Mouse (Mus musculus) heart, embryonic 15.5 days (tissue): ENCODE measurements around the gene Klhl9. TPM values are rescaled to one million over a fixed set of nuclear protein-coding genes. Genes with fewer than 3 reads are reported as not detected.
"Not testable (repeated sequence)": the region's sequence is repeated elsewhere in the genome, so short reads cannot be mapped to it uniquely, and the experiment has no call there.

Source experiments
- ATAC-seq: fragments of 200-750 bp; cut with Nextera tagmentation; replicated peaks from 2 replicates; pipeline ENCODE4 v1.8.0; 2017; ENCODE audit warnings: low read depth, moderate TSS enrichment; ENCODE audit not compliant: insufficient number of reproducible peaks, insufficient read depth, low FRiP score
- H3K27ac ChIP-seq: fragments of 300-500 bp; sonication (generic); 2 replicates; pipeline ENCODE4 v1.5.1; 2015; ENCODE audit warnings: mild to moderate bottlenecking, inconsistent platforms
- H3K27me3 ChIP-seq: fragments of 300-500 bp; sonication (generic); 2 replicates; pipeline ENCODE4 v1.6.1; 2015; ENCODE audit warnings: inconsistent platforms
- H3K36me3 ChIP-seq: fragments of 300-500 bp; sonication (generic); 2 replicates; pipeline ENCODE4 v1.6.1; 2015; ENCODE audit warnings: mild to moderate bottlenecking, inconsistent platforms
- H3K4me1 ChIP-seq: fragments of 300-500 bp; sonication (generic); replicated peaks from 2 replicates; pipeline ENCODE4 v1.6.1; 2015; ENCODE audit warnings: inconsistent platforms
- H3K4me2 ChIP-seq: fragments of 300-500 bp; sonication (generic); 2 replicates; pipeline ENCODE4 v1.6.1; 2015; ENCODE audit warnings: inconsistent platforms, mild to moderate bottlenecking, moderate library complexity
- H3K4me3 ChIP-seq: fragments of 300-500 bp; sonication (generic); 2 replicates; pipeline ENCODE4 v1.5.1; 2015; ENCODE audit warnings: mild to moderate bottlenecking, inconsistent platforms
- H3K9ac ChIP-seq: fragments of 300-500 bp; sonication (generic); 2 replicates; pipeline ENCODE4 v1.6.1; 2015; ENCODE audit warnings: mild to moderate bottlenecking, inconsistent platforms
- H3K9me3 ChIP-seq: fragments of 300-500 bp; sonication (generic); replicated peaks from 2 replicates; pipeline ENCODE4 v1.6.1; 2016; ENCODE audit warnings: inconsistent platforms
- WGBS: fragments of 180-500 bp; shearing (Covaris S2); methylation state at CpG from one replicate; pipeline ENCODE4 v1.1.7; 2015; ENCODE audit warnings: mixed read lengths; 5-methylcytosine and 5-hydroxymethylcytosine counted together
- polyA plus RNA-seq: library from polyadenylated mRNA; unstranded; fragments of >200 nt; fragmentation: Nextera tagmentation; extraction: Ambion mirVana; gene quantifications from 2 replicates; pipeline ENCODE4 v1.2.1, GENCODE M21; 2015

The Klhl9 gene
- polyA plus RNA-seq, result 77.5 and 78.4 TPM in 2 replicates

DNA sequence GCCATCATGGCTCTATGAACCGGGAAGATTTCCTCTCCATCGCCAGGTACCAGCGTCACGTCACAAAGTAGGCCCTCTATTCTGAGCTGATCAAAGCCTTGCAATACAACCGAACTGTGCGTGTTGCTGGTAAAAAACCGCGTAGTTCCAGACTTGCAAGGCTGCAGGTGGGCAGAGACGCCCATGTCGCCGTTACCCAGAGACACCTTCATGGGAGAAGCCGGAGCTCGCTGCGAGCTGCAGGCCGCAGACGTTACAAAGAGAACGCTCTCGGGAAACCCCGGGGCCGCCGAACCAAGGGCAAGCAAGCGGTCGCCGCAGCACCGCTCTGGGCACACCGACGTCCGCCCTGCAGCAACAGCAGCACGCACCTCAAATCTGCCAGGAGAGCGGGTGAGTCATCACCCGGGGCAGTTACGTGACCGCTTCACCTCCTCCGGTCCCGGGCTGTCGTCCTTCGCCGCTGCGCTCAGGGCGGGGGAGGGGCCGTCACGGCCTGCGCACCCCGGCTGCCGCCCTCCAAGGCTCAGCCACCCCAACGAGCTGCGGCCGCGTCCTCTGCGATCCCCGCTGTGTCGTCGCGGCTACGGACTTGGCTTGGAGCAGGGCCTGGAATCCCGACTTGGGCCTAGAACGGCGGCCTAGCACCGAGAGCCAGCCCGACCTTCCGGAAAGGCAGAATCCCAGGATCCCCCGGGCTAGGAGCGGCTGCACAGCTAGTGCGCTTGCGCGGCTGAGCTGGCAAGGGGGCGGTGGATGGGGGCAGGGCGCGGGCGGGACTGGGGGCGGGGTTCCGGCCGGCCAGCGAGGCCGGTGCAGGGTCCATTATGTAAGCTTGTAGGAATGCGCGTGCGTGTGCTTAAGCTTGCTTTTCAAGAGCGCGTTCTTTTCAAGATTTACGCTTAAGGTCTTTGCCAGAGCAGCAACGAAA lies at the start of gene Klhl9, which contains the start of gene Gm26566:
Gene Klhl9 (minus strand): TSS at position 675 of the 931 bp plus-strand sequence.
Gene Gm26566 (plus strand): TSS at position 15 of the 931 bp plus-strand sequence.
- Histone ChIP-seq H3K4me2 (peak within 1 kb of the TSS; percentile 69), H3K36me3 (peaks cover 6% of the 10 kb centered on the region), H3K4me1 (peaks cover 21% of the 10 kb centered on the region), H3K9me3 (no peaks in the 10 kb centered on the region), H3K4me3 (peak within 1 kb of the TSS; percentile 80), H3K27ac (peak within 1 kb of the TSS; percentile 100), H3K9ac (peak within 1 kb of the TSS; percentile 97), H3K27me3 (no peaks in the 10 kb centered on the region)
- under 1% methylated on average over 63 of the region's 82 CpGs for WGBS
- peak; percentile 98 for ATAC-seq

DNA sequence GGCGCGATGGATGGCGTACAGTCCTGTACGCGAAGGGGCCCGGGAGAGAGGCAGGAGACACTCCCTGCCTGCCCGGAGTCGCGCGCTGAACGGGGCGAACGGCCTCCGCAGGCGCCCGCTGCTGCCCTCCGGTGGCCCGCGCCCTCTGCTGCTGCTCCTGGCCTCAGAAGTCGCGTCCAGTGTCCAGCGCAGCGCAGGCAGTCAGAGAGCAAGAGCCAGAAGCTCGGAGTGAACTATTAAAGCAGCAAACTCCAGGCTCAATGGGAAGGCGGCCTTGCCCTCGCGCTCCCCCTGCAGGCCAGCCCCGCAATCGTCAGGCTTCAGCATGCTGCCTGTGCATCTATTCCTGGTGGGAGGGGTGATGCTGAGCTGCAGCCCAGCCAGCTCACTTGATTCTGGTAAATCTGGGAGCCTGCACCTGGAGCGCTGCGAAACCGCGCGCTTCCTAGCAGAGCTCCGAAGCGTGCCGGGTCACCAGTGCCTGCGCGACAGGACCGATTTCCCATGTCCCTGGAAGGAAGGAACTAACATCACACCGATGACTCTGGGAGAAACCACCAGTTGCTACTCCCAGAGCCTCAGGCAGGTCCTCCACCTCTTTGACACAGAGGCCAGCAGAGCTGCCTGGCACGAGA lies 41.2 kb upstream of the Klhl9 start:
- H3K27me3 ChIP-seq, H3K4me1 ChIP-seq, H3K9me3 ChIP-seq, H3K36me3 ChIP-seq, ATAC-seq, H3K9ac ChIP-seq: not testable (repeated sequence)
- Histone ChIP-seq H3K4me2 (peak overlapping the region; percentile 54), H3K4me3 (peak overlapping the region; percentile 39), H3K27ac (peak overlapping the region; percentile 73)
- WGBS, result 2% methylated on average over 35 of the region's 42 CpGs

DNA sequence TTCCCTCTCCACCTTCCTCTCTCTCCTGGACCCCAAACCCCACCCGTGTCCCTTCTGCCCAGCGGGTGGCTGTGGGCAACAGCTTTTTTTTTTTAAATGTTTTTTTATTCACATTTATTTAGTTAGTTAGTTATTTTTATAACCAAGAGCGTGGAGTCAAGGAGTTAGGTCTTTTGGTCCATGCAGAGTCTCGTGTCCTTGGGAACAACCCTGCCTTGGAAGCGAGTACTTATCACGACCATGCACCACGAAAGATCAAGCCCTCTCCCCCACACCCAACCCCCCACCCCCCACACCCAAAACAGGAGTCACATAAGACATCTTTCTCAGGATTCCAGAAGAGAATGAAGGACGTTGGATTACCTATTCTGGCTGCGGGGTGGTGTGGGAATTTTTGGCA lies 40.1 kb upstream of the Klhl9 start:
- peak overlapping the region; percentile 57 for H3K4me2 ChIP-seq
- 47% methylated on average over 9 of the region's 9 CpGs for WGBS

DNA sequence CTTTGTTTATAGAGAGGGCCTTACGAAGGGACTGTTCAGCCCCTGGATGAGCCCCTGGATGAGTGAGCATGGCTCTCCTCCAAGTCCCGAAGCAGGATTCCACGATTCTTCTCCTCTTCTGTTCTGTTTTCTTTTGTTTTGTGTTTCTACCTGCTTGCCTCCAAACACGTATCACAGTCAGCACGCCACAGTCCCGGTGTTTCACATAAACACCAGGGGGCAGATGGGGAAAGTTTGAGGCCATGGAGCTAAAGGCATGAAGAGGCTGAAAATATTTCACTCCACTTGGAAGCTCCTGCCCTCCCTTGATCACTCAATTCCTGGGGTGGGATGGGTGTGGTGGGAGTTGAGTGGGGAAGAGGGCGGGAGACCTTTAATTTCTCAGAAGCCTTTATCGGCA lies 39.5 kb upstream of the Klhl9 start:
- H3K9ac ChIP-seq, ATAC-seq, H3K36me3 ChIP-seq, H3K9me3 ChIP-seq, H3K27ac ChIP-seq, H3K4me2 ChIP-seq, H3K4me3 ChIP-seq, H3K4me1 ChIP-seq, H3K27me3 ChIP-seq: not testable (repeated sequence)
- WGBS, result 65% methylated on average over 6 of the region's 8 CpGs

More for the DNA sequence above, 40.1 kb upstream of the Klhl9 start:
- not testable (repeated sequence) for H3K27me3 ChIP-seq, H3K36me3 ChIP-seq, H3K9me3 ChIP-seq, H3K4me3 ChIP-seq, H3K4me1 ChIP-seq, H3K9ac ChIP-seq, ATAC-seq, H3K27ac ChIP-seq

DNA sequence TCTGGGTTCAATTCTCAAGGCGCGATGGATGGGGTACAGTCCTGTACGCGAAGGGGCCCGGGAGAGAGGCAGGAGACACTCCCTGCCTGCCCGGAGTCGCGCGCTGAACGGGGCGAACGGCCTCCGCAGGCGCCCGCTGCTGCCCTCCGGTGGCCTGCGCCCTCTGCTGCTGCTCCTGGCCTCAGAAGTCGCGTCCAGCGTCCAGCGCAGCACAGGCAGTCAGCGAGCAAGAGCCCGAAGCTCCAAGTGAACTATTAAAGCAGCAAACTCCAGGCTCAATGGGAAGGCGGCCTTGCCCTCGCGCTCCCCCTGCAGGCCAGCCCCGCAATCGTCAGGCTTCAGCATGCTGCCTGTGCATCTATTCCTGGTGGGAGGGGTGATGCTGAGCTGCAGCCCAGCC lies 38.2 kb upstream of the Klhl9 start:
- peak overlapping the region; percentile 43; the same call in 1 of the 2 replicates for H3K9ac ChIP-seq
- 0% methylated on average over 26 of the region's 28 CpGs for WGBS
- H3K27ac ChIP-seq, result peak overlapping the region; percentile 76
- not testable (repeated sequence) for H3K4me1 ChIP-seq, H3K27me3 ChIP-seq, ATAC-seq, H3K9me3 ChIP-seq, H3K36me3 ChIP-seq
- H3K4me2 ChIP-seq, result peak overlapping the region; percentile 55
- peak overlapping the region; percentile 42 for H3K4me3 ChIP-seq

DNA sequence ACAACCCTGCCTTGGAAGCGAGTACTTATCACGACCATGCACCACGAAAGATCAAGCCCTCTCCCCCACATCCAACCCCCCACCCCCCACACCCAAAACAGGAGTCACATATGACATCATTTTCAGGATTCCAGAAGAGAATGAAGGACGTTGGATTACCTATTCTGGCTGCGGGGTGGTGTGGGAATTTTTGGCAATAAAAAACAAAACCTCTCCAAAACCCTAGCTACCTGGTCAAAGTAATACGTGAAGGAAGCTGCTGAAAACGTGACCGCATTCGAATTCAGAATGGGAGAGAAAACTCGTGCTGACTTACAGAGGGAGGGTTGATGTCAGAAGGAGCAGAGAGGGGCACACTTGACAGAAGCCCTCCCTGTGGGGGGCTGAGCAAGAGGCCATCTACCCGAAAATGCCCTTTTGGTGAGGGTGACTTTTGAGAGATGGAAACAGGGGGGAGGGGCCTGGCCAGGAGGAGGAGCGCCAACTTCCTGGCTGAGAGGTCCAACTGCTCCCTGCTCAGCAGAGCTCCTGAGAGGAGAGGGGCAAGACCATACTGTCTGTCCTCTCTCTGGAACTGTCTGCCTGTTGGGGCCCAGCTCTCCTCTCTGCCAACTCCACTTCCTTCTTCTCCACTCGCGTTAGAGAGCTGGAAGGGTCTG lies 37.5 kb upstream of the Klhl9 start, which contains the start of gene Gm13283:
Gene Gm13283 (plus strand): TSS at position 510 of the 659 bp plus-strand sequence.
- H3K27me3 ChIP-seq, H3K36me3 ChIP-seq, H3K4me1 ChIP-seq, ATAC-seq, H3K9me3 ChIP-seq: not testable (repeated sequence)
- peak within 1 kb of the TSS; percentile 55 for H3K4me2 ChIP-seq
- H3K27ac ChIP-seq, result peak within 1 kb of the TSS; percentile 76
- WGBS, result 18% methylated on average over 11 of the region's 14 CpGs
- H3K9ac ChIP-seq, result peak within 1 kb of the TSS; percentile 43; the same call in 1 of the 2 replicates
- peak within 1 kb of the TSS; percentile 42 for H3K4me3 ChIP-seq

DNA sequence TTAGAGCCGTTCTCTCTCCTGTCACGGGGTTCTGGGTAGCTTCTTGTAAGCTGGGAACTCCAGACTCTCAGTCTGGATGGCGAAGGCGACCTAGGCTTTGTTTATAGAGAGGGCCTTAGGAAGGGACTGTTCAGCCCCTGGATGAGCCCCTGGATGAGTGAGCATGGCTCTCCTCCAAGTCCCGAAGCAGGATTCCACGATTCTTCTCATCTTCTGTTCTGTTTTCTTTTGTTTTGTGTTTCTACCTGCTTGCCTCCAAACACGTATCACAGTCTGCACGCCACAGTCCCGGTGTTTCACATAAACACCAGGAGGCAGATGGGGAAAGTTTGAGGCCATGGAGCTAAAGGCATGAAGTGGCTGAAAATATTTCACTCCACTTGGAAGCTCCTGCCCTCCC lies 36.5 kb upstream of the Klhl9 start:
- H3K4me2 ChIP-seq, ATAC-seq, H3K36me3 ChIP-seq, H3K27me3 ChIP-seq, H3K27ac ChIP-seq, H3K4me3 ChIP-seq, H3K4me1 ChIP-seq, H3K9ac ChIP-seq, H3K9me3 ChIP-seq: not testable (repeated sequence)
- 85% methylated on average over 9 of the region's 9 CpGs for WGBS

DNA sequence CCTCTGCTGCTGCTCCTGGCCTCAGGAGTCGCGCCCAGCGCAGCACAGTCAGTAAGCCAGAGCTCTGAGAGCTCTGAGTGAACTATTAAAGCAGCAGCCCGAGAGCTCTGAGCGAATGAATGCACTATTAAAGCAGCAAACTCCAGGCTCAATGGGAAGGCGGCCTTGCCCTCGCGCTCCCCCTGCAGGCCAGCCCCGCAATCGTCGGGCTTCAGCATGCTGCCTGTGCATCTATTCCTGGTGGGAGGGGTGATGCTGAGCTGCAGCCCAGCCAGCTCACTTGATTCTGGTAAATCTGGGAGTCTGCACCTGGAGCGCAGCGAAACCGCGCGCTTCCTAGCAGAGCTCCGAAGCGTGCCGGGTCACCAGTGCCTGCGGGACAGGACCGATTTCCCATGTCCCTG lies 35.4 kb upstream of the Klhl9 start:
- WGBS, result under 1% methylated on average over 21 of the region's 21 CpGs
- Histone ChIP-seq H3K4me2 (peak overlapping the region; percentile 83), H3K9ac (peak overlapping the region; percentile 76), H3K4me3 (peak overlapping the region; percentile 70), H3K27ac (peak overlapping the region; percentile 98)
- not testable (repeated sequence) for H3K36me3 ChIP-seq, H3K27me3 ChIP-seq, H3K9me3 ChIP-seq, H3K4me1 ChIP-seq
- peak; percentile 100 for ATAC-seq

DNA sequence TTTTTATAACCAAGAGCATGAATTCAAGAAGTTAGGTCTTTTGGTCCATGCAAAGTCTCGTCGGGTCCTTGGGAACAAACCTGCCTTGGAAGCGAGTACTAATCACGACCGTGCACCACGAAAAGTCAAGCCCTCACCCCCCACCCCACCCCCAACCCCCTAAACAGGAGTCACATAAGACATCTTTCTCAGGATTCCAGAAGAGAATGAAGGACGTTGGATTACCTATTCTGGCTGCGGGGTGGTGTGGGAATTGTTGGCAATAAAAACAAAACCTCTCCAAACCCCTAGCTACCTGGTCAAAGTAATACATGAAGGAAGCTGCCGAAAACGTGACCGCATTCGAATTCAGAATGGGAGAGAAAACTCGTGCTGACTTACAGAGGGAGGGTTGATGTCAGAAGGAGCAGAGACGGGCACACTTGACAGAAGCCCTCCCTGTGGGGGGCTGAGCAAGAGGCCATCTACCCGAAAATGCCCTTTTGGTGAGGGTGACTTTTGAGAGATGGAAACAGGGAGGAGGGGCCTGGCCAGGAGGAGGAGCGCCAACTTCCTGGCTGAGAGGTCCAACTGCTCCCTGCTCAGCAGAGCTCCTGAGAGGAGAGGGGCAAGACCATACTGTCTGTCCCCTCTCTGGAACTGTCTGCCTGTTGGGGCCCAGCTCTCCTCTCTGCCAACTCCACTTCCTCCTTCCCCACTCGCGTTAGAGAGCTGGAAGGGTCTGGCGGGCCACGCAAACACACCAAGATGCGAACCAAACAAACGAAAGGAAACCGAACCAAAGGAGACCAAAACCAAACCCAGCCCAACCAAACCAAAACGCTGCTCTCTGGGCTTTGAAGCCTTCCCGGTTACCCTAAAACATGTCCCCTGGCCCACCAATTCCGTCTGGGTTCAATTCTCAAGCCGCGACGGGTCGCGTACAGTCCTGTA lies 34.6 kb upstream of the Klhl9 start:
- peak overlapping the region; percentile 83 for H3K4me2 ChIP-seq
- H3K4me3 ChIP-seq, result peak overlapping the region; percentile 70
- WGBS, result 7% methylated on average over 29 of the region's 31 CpGs
- peak overlapping the region; percentile 76 for H3K9ac ChIP-seq
- H3K9me3 ChIP-seq, H3K4me1 ChIP-seq, H3K36me3 ChIP-seq, H3K27me3 ChIP-seq, ATAC-seq: not testable (repeated sequence)
- peak overlapping the region; percentile 98 for H3K27ac ChIP-seq

DNA sequence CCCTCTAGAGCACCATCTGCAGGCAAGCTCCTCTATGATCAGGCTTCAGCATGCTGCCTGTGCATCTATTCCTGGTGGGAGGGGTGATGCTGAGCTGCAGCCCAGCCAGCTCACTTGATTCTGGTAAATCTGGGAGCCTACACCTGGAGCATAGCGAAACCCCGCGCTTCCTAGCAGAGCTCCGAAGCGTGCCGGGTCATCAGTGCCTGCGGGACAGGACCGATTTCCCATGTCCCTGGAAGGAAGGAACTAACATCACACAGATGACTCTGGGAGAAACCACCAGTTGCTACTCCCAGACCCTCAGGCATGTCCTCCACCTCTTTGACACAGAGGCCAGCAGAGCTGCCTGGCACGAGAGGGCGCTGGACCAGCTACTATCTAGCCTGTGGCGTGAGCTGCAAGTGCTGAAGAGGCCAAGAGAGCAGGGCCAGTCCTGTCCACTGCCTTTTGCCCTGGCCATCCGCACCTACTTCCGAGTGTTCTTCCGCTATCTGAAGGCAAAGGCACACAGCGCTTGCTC lies 32.6 kb upstream of the Klhl9 start, which contains the start of gene Gm13271:
Gene Gm13271 (plus strand): TSS at position 51 of the 523 bp plus-strand sequence.
- H3K9ac ChIP-seq, H3K27me3 ChIP-seq, H3K4me3 ChIP-seq, H3K9me3 ChIP-seq, H3K4me1 ChIP-seq, H3K4me2 ChIP-seq, H3K27ac ChIP-seq, H3K36me3 ChIP-seq, ATAC-seq: not testable (repeated sequence)
- 76% methylated on average over 15 of the region's 15 CpGs for WGBS
